Mouse (Mus musculus) B cell, adult 2 months (primary cell): ENCODE measurements around the gene Cyth1.

ENCODE experiments used
- DNase-seq, 2 experiments: peaks; one replicate each; pipeline ENCODE4 v3.0.0; 2022

Gene Cyth1

DNA sequence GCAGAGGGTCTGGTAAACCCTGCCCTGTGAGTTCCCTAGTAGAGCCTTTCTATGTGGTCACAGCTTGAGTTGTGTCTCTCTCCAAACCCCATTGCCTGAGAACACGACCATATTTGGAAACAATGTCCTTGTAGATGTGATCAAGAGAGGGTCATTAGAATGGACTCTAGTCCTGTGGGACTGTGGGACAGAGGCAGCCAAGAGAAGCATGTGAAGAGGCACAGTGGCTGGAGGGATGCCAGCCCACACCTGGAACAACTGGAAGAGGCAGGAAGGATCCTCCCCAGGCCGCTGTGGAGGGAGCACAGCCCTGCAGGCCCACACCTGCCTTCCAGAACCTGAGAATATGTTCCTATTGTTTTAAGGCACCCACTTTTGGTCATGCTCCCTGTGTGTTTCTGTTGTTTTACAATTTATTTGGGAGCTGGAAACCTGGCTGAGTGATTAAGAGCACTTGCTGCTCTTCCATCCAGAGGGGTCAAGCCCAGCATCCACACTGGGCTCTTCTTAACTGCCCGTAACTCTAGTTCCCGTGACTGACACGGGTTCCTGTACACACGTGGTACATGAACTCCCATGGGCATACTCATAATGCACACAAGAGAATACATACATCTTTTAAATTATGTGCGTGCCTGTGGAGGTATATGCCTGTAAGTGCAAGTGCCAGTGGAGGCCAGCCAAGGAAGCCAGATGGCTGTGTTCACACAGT, 5.2 kb upstream of the Cyth1 start:
- DNase-seq = no peak

GRCm38 (mm10) chr11:118249012-118249383, 606 bp upstream of the Cyth1 start:
- DNase-seq = no peak

GRCm38 (mm10) chr11:118247359-118248095, 865 bp downstream of the Cyth1 start:
- peak; percentile 68 to 71 for DNase-seq

DNA sequence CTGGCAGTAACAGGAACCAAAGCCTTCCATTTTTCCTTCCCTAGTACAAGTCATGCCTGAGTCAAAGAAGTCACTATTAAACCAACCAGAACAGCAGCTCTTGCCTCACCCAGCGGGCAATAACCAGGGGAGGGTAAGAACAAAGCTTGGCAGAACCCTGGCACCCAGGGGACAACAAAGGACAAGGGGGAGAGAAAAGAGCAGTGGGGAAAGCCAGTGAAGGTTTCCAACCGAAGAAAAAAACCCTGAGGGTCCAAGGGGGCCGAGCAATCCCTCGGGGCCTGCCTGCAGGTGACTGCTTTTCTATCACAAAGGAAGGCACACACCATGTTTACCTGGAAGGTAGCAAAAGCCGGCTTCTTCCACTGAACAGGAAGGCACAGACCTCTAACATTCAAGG, 1.7 kb downstream of the Cyth1 start:
- no peak for DNase-seq

GRCm38 (mm10) chr11:118245130-118245529, 3.3 kb downstream of the Cyth1 start:
- DNase-seq = peak; percentile 48 to 54

DNA sequence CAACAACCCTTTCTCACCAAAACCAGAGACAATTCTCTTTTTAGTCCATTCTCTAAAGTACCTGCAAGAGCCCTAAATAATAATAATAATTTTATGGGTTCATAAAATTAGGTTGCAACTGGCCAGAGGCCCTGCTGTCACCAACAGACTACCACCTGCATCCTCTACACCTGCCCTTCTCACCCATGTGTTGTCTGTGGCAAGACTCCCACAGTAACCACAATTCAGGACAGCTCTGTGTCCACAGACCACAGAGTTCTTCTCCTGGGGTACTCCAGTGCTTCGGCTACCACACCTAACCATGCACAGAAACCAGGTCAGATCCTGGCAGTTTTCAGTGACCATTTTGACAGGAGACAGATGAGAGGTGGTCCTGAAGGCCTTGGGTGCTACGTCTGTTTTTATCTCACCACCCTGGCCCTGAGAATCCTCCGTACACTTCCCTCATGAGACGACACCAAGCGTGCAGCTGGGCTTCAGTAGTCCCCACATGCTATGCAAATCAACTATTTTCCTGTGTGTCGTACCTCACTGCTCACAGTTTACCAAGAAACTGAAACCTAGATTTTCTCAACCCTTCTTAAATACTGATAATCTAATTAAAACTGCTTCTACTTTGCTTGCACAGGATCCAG, 4.6 kb downstream of the Cyth1 start:
- DNase-seq = peak; percentile 79

DNA sequence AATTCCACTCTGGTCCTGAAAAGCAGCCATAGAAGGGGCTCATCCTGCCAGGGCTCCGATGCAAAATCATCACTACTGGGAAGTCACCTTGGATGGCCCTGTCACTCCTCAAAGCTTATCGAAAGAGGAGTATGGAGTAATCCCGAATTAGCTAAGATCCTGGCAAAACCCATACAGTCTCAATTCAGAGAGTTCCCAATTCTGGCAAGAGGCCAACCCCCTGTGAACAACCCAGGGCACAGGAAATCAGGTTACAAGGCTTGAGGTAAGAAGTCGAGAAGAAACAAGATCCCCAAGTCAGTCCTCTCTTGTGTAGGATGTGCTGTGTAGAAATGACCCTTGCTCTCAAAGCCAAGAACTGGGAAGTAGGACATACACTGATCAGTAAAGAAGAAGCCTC, 5.9 kb downstream of the Cyth1 start:
- DNase-seq = no peak

DNA sequence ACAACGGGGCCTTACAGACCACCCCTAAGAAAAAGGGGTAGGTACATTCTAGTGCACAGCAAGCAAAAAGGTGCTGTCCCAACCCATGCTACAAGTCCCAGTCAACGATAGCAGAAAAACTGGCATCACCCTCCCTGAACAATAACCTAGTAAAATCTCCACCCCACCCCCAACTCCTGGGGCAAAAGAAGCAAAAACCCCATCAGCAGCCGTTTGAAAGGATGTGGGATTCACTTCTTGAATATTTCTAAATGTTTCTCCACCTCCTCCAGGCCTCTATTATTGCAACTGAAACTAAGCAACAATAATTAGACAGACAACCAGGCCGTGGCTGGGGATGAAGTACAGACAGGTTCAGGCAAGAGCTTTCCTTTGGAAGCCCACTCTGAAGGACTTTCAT, 8.0 kb downstream of the Cyth1 start:
- peak in 1 of 2 experiments; percentile 30 for DNase-seq

GRCm38 (mm10) chr11:118239281-118240198, 8.9 kb downstream of the Cyth1 start:
- peak in 1 of 2 experiments; percentile 26 for DNase-seq

DNA sequence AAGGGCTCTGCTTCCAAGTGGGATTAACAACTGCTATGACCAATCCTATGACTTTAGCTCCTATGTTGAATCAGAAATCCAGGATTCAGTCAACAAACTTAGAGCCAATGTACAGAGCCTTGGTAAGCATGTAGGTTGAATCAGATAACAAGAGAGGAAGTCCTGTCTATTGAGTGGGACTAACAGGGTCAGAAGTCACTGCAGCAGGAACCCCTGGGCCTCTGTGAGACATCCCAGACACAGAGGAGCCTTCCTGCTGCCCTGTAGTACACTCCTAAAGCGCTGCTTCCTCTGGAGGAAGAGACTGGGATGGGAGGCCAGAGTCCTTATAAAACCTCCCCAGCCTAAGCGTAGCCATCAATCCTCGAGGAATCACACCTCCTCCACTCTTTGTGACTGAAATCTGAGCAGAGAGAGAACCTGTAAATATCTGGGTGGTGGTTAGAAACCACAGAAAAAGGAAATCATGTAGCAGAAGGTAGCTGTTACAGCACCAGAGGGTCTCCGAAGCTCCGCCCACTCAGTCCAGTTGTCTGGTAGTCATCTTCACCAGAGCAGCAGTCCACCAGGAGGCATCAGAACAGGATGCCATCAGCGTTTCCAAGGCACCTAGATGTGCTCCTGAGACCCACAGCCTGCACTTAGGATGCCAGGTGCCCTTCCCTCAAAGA, 11.7 kb downstream of the Cyth1 start:
- DNase-seq = peak; percentile 56 to 58

- DNase-seq = peak in 1 of 2 experiments; percentile 20
These were observed 13.5 kb downstream of the Cyth1 start for GRCm38 (mm10) chr11:118234929-118235328.

- no peak for DNase-seq
These were observed 13.9 kb downstream of the Cyth1 start for GRCm38 (mm10) chr11:118234500-118234899.

DNA sequence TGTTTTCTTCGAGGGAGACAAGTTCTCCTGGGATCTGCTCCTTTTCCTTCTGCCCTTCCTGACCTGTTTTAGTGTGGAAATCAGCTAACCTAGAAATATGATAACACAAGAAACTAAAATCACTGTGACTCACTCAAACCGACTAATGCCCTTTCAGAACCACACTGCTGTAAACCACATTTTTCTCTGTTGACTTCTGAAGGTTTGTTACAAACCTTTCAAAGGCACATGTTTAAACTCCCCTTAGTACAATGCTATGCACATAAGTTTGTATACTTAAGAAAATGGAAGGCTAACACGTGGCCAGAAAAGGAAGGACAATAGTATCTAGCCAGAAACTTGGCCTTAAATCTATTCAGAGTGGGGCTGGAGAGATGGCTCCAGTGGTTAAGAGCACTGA, 14.5 kb downstream of the Cyth1 start:
- no peak for DNase-seq

DNA sequence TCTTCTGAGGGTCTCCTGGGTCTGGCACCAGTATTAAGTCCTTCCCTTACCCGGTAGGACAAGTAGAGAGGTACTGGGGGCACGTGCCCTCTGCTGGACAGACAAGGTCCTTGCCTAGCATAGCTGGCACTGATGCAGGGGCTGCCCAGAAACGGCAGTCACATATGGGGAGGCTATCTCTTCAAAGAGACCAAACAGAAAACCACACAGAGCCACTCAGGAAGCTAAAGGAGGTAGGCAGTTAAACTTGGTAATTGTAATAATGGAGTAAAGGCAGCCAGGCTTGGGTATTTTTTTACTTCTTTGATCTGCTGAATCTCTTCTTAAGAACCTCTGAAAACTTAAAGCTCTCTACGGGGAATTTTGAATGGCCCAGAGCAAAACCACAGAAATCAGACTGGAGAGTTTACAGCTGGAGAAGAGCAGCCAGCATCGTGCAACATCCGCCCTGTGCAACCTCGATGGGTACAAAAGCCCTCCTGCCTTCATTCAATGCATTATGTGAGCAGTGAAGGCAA, 16.0 kb downstream of the Cyth1 start:
- DNase-seq = peak; percentile 74 to 76

DNA sequence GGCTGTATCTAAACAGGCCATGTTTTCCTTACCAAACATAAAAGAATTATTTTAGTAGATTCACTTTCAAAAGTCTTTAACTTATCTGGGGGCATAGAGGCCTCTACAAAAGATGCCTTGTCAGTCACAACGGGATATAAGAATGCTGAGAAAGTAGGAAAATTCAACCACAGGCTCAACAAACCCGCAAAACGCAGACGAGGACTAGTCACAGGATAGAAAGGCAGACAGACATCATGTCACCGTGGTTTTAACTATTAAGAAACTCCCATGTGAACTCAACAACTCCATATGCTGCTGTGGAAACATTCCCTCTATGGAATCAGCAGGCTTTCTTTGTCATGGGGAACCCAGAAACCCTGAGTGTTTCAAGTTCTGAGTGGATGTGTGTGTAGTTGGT, 18.5 kb downstream of the Cyth1 start:
- no peak for DNase-seq

DNA sequence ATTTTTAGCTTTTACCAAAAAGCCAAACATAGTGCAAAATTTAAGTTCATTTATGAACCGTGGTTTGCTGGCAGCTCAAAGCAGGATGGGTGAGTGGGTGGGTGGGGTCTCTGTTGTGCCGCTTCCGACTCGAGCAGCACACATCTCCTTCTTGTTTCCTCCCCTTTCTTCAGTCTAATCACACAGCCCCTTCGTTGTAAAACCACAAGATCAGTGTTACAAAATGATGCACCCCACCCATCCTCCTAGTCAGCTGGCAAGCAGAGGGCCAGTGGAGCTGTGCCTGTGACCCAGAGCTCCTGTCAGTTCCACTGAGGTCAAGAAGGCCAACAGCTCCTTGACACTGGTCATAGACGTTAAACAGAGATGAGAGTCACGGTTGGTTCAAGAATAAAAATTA, 20.7 kb downstream of the Cyth1 start:
- DNase-seq = peak; percentile 54 to 58

DNA sequence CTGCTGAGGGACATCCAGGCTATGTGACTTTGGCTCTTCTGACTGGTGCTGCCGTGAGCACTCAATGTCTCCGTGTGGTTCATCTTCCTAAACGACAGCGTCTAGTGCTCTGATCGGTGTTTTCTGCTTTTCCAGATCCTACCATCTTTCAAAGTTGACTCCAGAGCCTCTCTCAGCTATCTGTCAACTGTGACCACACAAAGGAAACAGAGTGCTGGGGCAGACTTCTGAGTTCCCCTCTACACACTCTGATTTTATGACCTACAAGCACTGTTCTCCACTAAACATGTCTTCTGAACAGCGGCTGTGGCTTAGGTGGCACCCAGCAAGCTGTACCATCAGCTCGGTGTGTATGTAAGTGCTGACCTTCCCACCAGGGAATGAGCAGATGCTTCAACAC, 21.5 kb downstream of the Cyth1 start:
- peak in 1 of 2 experiments; percentile 31 for DNase-seq

DNA sequence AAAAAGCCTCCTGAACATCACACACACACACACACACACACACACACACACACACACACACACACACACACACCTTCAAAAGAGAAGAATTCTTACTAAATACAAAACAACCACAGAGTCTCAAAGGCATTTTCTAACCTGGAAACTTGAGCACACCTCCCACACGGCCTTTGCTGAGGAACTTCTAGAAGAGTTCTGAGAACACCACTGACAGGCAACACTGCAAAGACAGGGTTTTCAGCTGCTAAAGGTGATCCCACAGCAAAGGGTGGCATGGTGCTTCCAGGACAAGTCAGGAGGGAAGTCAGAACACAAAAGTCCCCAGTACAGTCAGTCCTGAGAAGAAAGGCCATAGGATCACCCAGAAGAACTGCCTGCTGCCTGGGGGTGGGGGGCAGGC, 22.5 kb downstream of the Cyth1 start:
- peak in 1 of 2 experiments; percentile 27 for DNase-seq

DNA sequence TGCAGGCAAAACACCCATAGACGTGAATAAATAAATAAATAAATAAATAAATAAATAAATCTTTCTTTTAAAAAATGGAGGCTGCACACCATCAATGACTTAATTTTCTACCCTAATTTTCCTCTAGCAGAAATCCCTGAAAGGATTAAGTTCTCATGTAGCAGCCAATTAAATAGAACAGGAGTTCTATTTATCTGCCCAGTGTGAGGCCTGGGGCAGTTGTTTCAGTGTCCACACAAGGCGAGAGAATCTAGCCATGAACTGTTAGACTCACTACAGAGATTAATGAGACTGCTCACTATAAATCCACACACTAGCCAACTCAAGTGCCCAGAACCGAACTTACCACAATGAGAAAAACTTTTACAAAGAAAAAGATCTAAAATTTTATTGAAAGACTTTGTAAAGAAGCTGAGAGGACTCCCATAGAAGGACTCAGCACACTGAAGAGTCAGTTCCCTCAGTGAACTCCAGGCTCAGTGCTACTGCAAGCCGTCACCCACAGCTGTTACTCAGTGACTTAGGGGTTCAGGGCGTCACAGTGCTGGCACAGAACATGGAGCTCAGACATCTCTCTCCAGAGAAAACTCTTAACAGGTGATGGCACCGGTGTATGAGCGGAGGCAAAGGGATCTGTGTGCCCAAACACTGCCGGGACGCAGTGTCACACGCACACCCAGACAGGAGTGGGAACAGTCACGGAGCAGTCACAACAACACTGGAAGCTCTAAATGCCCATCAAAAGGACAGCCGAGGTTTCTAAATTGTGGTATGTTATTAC, 23.1 kb downstream of the Cyth1 start:
- no peak for DNase-seq

- peak in 1 of 2 experiments; percentile 43 for DNase-seq
These were observed 24.9 kb downstream of the Cyth1 start for GRCm38 (mm10) chr11:118223416-118224067.

DNA sequence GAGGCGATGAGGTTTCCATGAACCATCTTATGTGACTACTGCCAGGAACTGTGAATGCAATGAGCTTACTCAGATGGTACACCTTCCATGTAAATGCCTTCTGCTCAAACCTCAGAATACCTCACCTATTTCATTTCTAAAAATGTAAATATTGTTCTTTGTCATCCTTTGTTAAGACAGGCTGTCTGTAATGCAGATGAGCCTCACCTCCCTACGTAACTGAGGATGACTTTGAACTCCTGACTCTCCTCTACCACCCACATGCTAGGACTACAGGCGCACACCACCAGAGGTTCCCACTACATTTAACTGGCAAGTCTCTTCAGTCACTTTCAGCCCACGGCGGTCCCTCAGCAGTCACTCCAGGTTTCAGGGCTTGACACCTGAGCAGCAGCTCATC, 25.5 kb downstream of the Cyth1 start:
- no peak for DNase-seq
